11 mouse cellular contexts compared by ENCODE assay signal in the genomic region with DNA sequence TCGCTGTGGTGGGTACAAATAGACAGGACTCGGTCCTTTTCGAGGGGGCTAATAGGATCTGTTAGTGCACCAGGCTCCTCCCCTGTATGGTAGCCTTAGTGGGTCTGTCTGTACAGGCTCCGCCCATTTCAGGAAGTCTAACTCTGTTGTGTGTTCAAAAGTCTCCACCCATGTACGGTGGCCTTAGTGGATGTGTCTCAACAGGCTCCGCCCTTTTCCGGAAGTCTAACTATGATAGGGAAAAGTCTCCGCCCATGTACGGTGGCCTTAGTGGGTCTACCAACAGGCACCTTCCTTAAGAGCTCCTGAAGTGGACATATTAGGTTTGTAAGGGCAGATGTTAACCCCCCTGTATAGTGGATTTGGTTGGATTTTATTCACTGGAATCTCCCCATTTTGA. TPM values are rescaled to one million over a fixed set of nuclear protein-coding genes. Genes with fewer than 3 reads are reported as not detected.
DNase-seq lines count a peak whose midpoint lies in the region; TF ChIP-seq lines count a peak whose summit lies in the region.
"Not testable (repeated sequence)": the region's sequence is repeated elsewhere in the genome, so short reads cannot be mapped to it uniquely, and the experiment has no call there.
"Had no signal": no experiment of that assay in that cellular context is flagged by ENCODE, and none has a peak within 500 bp of the region (broad histone marks: within the 10 kb centered on the region; RNA-seq: fewer than 3 reads in every experiment).

No protein-coding gene starts in this region.

- H3K4me1 ChIP-seq in testis, adult 2 months (ENCODE audit: control insufficient read depth, insufficient read depth, low read length), result not testable (repeated sequence)

- H3K27ac ChIP-seq in testis, adult 2 months (ENCODE audit: control insufficient read depth, insufficient read depth, low read depth, low read length), result not testable (repeated sequence)

- not testable (repeated sequence) for H3K36me3 ChIP-seq in testis, adult 2 months (ENCODE audit: control insufficient read depth, insufficient read depth, low read length)

- peak; percentile 3 for DNase-seq in R1 (ENCODE audit: low read depth, low spot score)
- DNase-seq in heart, adult 11 months, result peak; percentile 72
- DNase-seq in testis, postnatal 14 days (ENCODE audit: low spot score), result peak; percentile 50

- H3K27me3 ChIP-seq in testis, adult 2 months (ENCODE audit: control insufficient read depth, insufficient read depth, low read length), result not testable (repeated sequence)

- peak overlapping the region; percentile 55; the same call in 1 of the 2 replicates for H3K4me3 ChIP-seq in testis, adult 2 months (ENCODE audit: control insufficient read depth, low read depth, low read length)

- not testable (repeated sequence) for TF ChIP-seq POLR2A in testis, adult 2 months (IDR thresholded peaks at IDR 0.05; ENCODE audit: control insufficient read depth, low read depth, low read length)

- TF ChIP-seq CTCF in testis, adult 2 months (IDR thresholded peaks at IDR 0.05; ENCODE audit: control insufficient read depth, insufficient read depth, insufficient replicate concordance, low read depth, low read length), result not testable (repeated sequence)

RNA-seq across cellular contexts. Expression of gene Mageb2, which starts 18.2 kb away (rescaled TPM):
- polyA plus RNA-seq in testis, adult 2 months (2012; rRNA removed), result 1.7 and 2.6 TPM in 2 replicates
- polyA plus RNA-seq: activated CD4-positive, CD25-positive, alpha-beta regulatory T cell, adult 4 months; adrenal gland, adult 2 months; brain, embryonic 14.5 days; CD4-positive, CD25-positive, alpha-beta regulatory T cell, adult 4 months; cerebellum, adult 2 months; G1E; Patski had no signal

Comparison
In these comparisons a context has a peak if more than half of its experiments do, and no peak if none do; other contexts are left out.
1. DNase-seq: peak in every context shown above with its lines; median percentile 72 in heart, adult 11 months; 50 in testis, postnatal 14 days; 3 in R1.